Mouse (Mus musculus): ENCODE measurements at regions not wholly inside any gene's neighbourhood (a gene's known extent, or its start where the extent isn't known, plus 50 kb on each side); places are given as distances from the start of the nearest gene placed in this dataset.

DNA sequence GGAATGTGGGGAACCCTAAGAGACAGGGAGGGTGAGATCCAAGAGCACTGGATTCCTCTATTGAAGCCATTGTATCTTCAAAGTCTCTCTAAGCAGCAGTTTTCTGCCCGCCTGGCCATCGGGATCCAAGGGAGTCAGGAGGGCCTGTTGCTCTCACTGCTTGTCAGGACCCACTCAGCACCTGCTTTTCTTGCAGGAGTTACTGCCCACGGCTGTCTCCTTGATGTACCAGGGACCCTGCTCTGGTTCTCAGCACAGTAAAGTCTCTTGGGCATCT, 224.2 kb downstream of the Cdc5l start:
- dilution Hi-C loops (cut with MboI; ENCODE audit: extremely low pct_ligation_motif_present, extremely low pct_unique_long_range_greater_than_20kb, low sequenced_read_pairs), result no loop called here
- no peak overlapping the region for H3K27ac ChIP-seq (ENCODE audit: insufficient read depth, low read depth)
- H3K79me2 ChIP-seq (replicated peaks; ENCODE audit: control insufficient read depth, extremely low read depth, insufficient read depth, poor library complexity, severe bottlenecking), result no peaks in the 10 kb centered on the region
- H3K4me3 ChIP-seq (replicated peaks in 1 of 3; ENCODE audit: low read depth in 2 of 3, low read length in 2 of 3, poor library complexity in 1 of 3), result no peak overlapping the region
- no peaks in the 10 kb centered on the region for H3K27me3 ChIP-seq (replicated peaks)
- in situ Hi-C loops (cut with MboI; ENCODE audit: low pct_ligation_motif_present, low pct_unique_long_range_greater_than_20kb, low sequenced_read_pairs), result no loop called here
- no peak overlapping the region for H3K9ac ChIP-seq (ENCODE audit: insufficient read depth, low read depth)
- H3K4me1 ChIP-seq (ENCODE audit: control insufficient read depth in 1 of 2, insufficient read depth in 2 of 2), result no peaks in the 10 kb centered on the region
- H3K4me2 ChIP-seq (ENCODE audit: insufficient read depth, low read depth, poor library complexity, severe bottlenecking), result no peak overlapping the region
- no peaks in the 10 kb centered on the region for H3K36me3 ChIP-seq (replicated peaks in 1 of 2; ENCODE audit: control insufficient read depth in 1 of 2, insufficient read depth in 1 of 2, low read length in 1 of 2)
- H3K9me3 ChIP-seq (replicated peaks; ENCODE audit: low read length), result peaks cover 5% of the 10 kb centered on the region
- TF ChIP-seq CHD2 (IDR thresholded peaks at IDR 0.05; ENCODE audit: low read length) (no peak), MAX (IDR thresholded peaks at IDR 0.05; ENCODE audit: low read length) (no peak), ZC3H11A (IDR thresholded peaks at IDR 0.05; ENCODE audit: low read depth, low read length) (no peak), IRF4 (IDR thresholded peaks at IDR 0.05; ENCODE audit: low read depth, low read length) (no peak), UBTF (IDR thresholded peaks at IDR 0.05; ENCODE audit: low read depth, low read length) (no peak), ZKSCAN1 (IDR thresholded peaks at IDR 0.05; ENCODE audit: borderline replicate concordance, low read depth, low read length) (no peak), MYC (IDR thresholded peaks at IDR 0.05; ENCODE audit: low read depth, low read length) (no peak), EP300 (IDR thresholded peaks at IDR 0.05; ENCODE audit: low read length) (no peak), POLR2AphosphoS2 (IDR thresholded peaks at IDR 0.05; ENCODE audit: low read depth, low read length) (no peak), POLR2A (IDR thresholded peaks at IDR 0.05; ENCODE audit: low read depth, low read length) (no peak)
- DNase-seq (ENCODE audit: extremely low read depth), result no peak

DNA sequence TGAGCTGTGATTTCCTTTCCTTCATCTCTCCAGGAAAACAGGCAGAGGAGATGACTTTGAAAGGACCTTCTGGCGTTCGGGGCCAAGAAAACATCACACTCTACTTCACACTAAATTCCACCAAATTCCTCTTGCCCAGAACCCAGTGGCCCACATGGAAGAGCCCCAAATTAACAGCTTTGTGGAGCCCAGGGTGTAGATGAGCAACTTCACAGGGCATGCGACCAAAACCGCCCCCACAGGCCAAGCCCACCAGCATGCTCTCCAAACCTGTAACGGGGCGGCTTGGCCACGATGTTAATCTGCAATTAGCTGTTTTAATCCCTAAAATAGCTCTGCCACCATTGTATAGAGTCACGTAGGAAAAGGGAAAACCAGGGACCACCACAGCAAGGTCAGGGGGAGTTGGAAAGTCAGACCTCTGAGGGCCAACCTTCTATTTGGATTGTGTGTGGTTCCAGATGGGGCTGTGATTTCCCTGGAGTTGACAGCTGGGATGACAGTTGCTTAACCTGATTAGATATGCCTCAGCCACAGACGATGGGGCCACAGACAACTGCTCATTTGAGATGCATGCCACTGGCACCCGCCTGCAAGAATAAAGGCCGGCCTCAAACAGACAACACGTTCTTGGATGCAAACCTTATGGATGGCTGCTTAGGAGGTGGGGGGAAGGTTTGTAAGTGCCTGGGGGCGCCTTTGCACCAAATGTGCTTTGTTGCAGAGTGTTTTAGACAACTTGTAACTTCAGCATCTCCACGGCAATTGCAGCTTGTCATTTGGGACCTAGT, 224.7 kb downstream of the Cdc5l start:
- H3K9ac ChIP-seq (ENCODE audit: insufficient read depth, low read depth), result no peak overlapping the region
- dilution Hi-C loops (cut with MboI; ENCODE audit: extremely low pct_ligation_motif_present, extremely low pct_unique_long_range_greater_than_20kb, low sequenced_read_pairs) (no loop called here), in situ Hi-C loops (cut with MboI; ENCODE audit: low pct_ligation_motif_present, low pct_unique_long_range_greater_than_20kb, low sequenced_read_pairs) (no loop called here)
- H3K4me1 ChIP-seq (ENCODE audit: control insufficient read depth in 1 of 2, insufficient read depth in 2 of 2), result no peaks in the 10 kb centered on the region
- no peaks in the 10 kb centered on the region for H3K27me3 ChIP-seq (replicated peaks)
- H3K4me3 ChIP-seq (replicated peaks in 1 of 3; ENCODE audit: low read depth in 2 of 3, low read length in 2 of 3, poor library complexity in 1 of 3), result no peak overlapping the region
- no peak for DNase-seq (ENCODE audit: extremely low read depth)
- H3K36me3 ChIP-seq (replicated peaks in 1 of 2; ENCODE audit: control insufficient read depth in 1 of 2, insufficient read depth in 1 of 2, low read length in 1 of 2), result no peaks in the 10 kb centered on the region
- H3K27ac ChIP-seq (ENCODE audit: insufficient read depth, low read depth), result no peak overlapping the region
- TF ChIP-seq USF1 (IDR thresholded peaks at IDR 0.05; ENCODE audit: low read depth, low read length) (no peak), GABPA (IDR thresholded peaks at IDR 0.05; ENCODE audit: insufficient replicate concordance, low read depth, low read length) (no peak), POLR2A (IDR thresholded peaks at IDR 0.05; ENCODE audit: low read depth, low read length) (no peak), ZNF384 (IDR thresholded peaks at IDR 0.05; ENCODE audit: low read depth, low read length) (no peak), UBTF (IDR thresholded peaks at IDR 0.05; ENCODE audit: low read depth, low read length) (no peak), HCFC1 (IDR thresholded peaks at IDR 0.05; ENCODE audit: low read depth, low read length) (no peak), CHD2 (IDR thresholded peaks at IDR 0.05; ENCODE audit: low read length) (no peak), USF2 (conservative IDR thresholded peaks at IDR 0.05; ENCODE audit: low read depth, low read length) (no peak), JUN (IDR thresholded peaks at IDR 0.05; ENCODE audit: insufficient read depth, low read depth, low read length) (no peak), RAD21 (IDR thresholded peaks at IDR 0.05; ENCODE audit: low read depth, low read length) (no peak), SIN3A (IDR thresholded peaks at IDR 0.05; ENCODE audit: low read length) (no peak), POLR2AphosphoS2 (IDR thresholded peaks at IDR 0.05; ENCODE audit: low read depth, low read length) (no peak)
- peaks cover 5% of the 10 kb centered on the region for H3K9me3 ChIP-seq (replicated peaks; ENCODE audit: low read length)
- no peaks in the 10 kb centered on the region for H3K79me2 ChIP-seq (replicated peaks; ENCODE audit: control insufficient read depth, extremely low read depth, insufficient read depth, poor library complexity, severe bottlenecking)
- H3K4me2 ChIP-seq (ENCODE audit: insufficient read depth, low read depth, poor library complexity, severe bottlenecking), result no peak overlapping the region
